Mouse (Mus musculus) lung, adult 2 months (tissue): ENCODE data around the gene Rd3.

Experiments used
- CTCF ChIP-seq: fragments of 200-500 bp; IDR thresholded peaks from 2 replicates; pipeline ENCODE4 v1.5.1; 2011; ENCODE audit warnings: mild to moderate bottlenecking, low read length, control low read depth; ENCODE audit not compliant: insufficient read depth
- POLR2A ChIP-seq: fragments of 200-500 bp; IDR thresholded peaks from 2 replicates; pipeline ENCODE4 v1.6.1; 2011; ENCODE audit warnings: low read depth, mild to moderate bottlenecking, control low read depth, low read length, borderline replicate concordance; ENCODE audit errors: extremely low read depth

GRCm38 (mm10) chr1:191989060-191989459 lies 11.9 kb downstream of the Rd3 start:
- TF ChIP-seq CTCF (no peak), POLR2A (no peak)
